Mouse (Mus musculus): ENCODE results near the gene Pik3ap1. TPM values are rescaled to one million over a fixed set of nuclear protein-coding genes. Genes with fewer than 3 reads are reported as not detected.

The Pik3ap1 gene
- polyA plus RNA-seq, 1 experiment from 2014 or later: 21.8 TPM

GRCm38 (mm10) chr19:41332228-41332627 lies 52.7 kb downstream of the Pik3ap1 start:
- Histone ChIP-seq H3K4me2 (ENCODE audit: low read depth, low read length) (0 out of 2 replicates have a peak overlapping the region, but pooled peaks have one; percentile 10), H3K27ac (ENCODE audit: low read depth) (peak overlapping the region; percentile 63), H3K36me3 (replicated peaks; ENCODE audit: insufficient read depth, low read length) (peaks cover 25% of the 10 kb centered on the region), H3K4me3 (ENCODE audit: low read depth, low read length) (no peak overlapping the region), H3K9me3 (ENCODE audit: low read length) (no peaks in the 10 kb centered on the region), H3K9ac (replicated peaks) (no peak overlapping the region), H3K4me1 (ENCODE audit: insufficient read depth) (peaks cover 21% of the 10 kb centered on the region), H3K27me3 (ENCODE audit: insufficient read depth, low read length) (no peaks in the 10 kb centered on the region)
- peak; percentile 54 for DNase-seq
- TF ChIP-seq CTCF (IDR thresholded peaks at IDR 0.05; ENCODE audit: low read depth): no peak
- TF ChIP-seq EP300 (IDR thresholded peaks at IDR 0.05; ENCODE audit: low read depth): 0 out of 2 replicates have a peak, but pooled peaks have one; percentile 5
- peak; percentile 36; the same call in 1 of the 2 replicates for ATAC-seq
- 34% methylated on average over 12 of the region's 12 CpGs for WGBS (ENCODE audit: insufficient replicate concordance)

GRCm38 (mm10) chr19:41330401-41330800 lies 54.5 kb downstream of the Pik3ap1 start:
- ATAC-seq (no peak), DNase-seq (no peak)
- Histone ChIP-seq H3K27ac (ENCODE audit: low read depth) (no peak overlapping the region), H3K4me2 (ENCODE audit: low read depth, low read length) (no peak overlapping the region), H3K9me3 (ENCODE audit: low read length) (no peaks in the 10 kb centered on the region), H3K9ac (replicated peaks) (no peak overlapping the region), H3K27me3 (ENCODE audit: insufficient read depth, low read length) (no peaks in the 10 kb centered on the region), H3K4me1 (ENCODE audit: insufficient read depth) (peaks cover 26% of the 10 kb centered on the region), H3K4me3 (ENCODE audit: low read depth, low read length) (no peak overlapping the region), H3K36me3 (replicated peaks; ENCODE audit: insufficient read depth, low read length) (peaks cover 42% of the 10 kb centered on the region)
- WGBS (ENCODE audit: insufficient replicate concordance): 71% methylated on average over 7 of the region's 7 CpGs
- no peak for TF ChIP-seq CTCF (IDR thresholded peaks at IDR 0.05; ENCODE audit: low read depth)

- DNase-seq (no peak), ATAC-seq (no peak)
- Histone ChIP-seq H3K4me3 (ENCODE audit: low read depth, low read length) (no peak overlapping the region), H3K27me3 (ENCODE audit: insufficient read depth, low read length) (no peaks in the 10 kb centered on the region), H3K36me3 (replicated peaks; ENCODE audit: insufficient read depth, low read length) (peaks cover 44% of the 10 kb centered on the region), H3K27ac (ENCODE audit: low read depth) (no peak overlapping the region), H3K9ac (replicated peaks) (no peak overlapping the region), H3K4me2 (ENCODE audit: low read depth, low read length) (no peak overlapping the region), H3K4me1 (ENCODE audit: insufficient read depth) (peaks cover 26% of the 10 kb centered on the region), H3K9me3 (ENCODE audit: low read length) (no peaks in the 10 kb centered on the region)
- WGBS (ENCODE audit: insufficient replicate concordance): 85% methylated on average over 7 of the region's 7 CpGs
- no peak for TF ChIP-seq CTCF (IDR thresholded peaks at IDR 0.05; ENCODE audit: low read depth)
- no peak for TF ChIP-seq EP300 (IDR thresholded peaks at IDR 0.05; ENCODE audit: low read depth)
Measured at GRCm38 (mm10) chr19:41329961-41330360, 54.9 kb downstream of the Pik3ap1 start.

DNA sequence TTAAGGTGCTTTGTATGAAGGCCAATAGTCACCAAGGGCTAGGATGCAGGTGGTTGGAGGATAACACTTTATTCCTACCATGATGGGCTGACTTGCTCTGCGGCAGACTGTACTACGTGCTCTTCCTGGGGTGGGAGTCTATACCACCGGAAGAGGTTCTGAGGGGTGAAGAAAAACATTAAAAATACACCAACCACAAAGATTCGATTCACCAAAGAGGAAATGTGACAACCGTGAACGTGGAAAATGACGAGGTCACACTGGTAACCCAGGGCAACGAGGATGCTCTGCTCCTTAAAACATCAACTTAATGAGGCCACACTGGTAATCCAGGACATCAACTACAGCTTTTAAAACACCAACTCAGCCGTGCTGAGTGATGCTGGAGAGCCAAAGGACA lies 56.2 kb downstream of the Pik3ap1 start:
- Histone ChIP-seq H3K4me3 (ENCODE audit: low read depth, low read length) (no peak overlapping the region), H3K36me3 (replicated peaks; ENCODE audit: insufficient read depth, low read length) (peaks cover 56% of the 10 kb centered on the region), H3K4me1 (ENCODE audit: insufficient read depth) (peaks cover 22% of the 10 kb centered on the region), H3K27ac (ENCODE audit: low read depth) (no peak overlapping the region), H3K27me3 (ENCODE audit: insufficient read depth, low read length) (no peaks in the 10 kb centered on the region), H3K4me2 (ENCODE audit: low read depth, low read length) (no peak overlapping the region), H3K9me3 (ENCODE audit: low read length) (no peaks in the 10 kb centered on the region), H3K9ac (replicated peaks) (no peak overlapping the region)
- ATAC-seq: no peak
- 50% methylated on average over 9 of the region's 9 CpGs for WGBS (ENCODE audit: insufficient replicate concordance)
- TF ChIP-seq CTCF (IDR thresholded peaks at IDR 0.05; ENCODE audit: low read depth): no peak
- DNase-seq: no peak

GRCm38 (mm10) chr19:41323813-41324212 lies 61.1 kb downstream of the Pik3ap1 start:
- no peak for TF ChIP-seq EP300 (IDR thresholded peaks at IDR 0.05; ENCODE audit: low read depth)
- TF ChIP-seq CTCF (IDR thresholded peaks at IDR 0.05; ENCODE audit: low read depth): no peak
- Histone ChIP-seq H3K27me3 (ENCODE audit: insufficient read depth, low read length) (no peaks in the 10 kb centered on the region), H3K4me2 (ENCODE audit: low read depth, low read length) (no peak overlapping the region), H3K9ac (replicated peaks) (no peak overlapping the region), H3K9me3 (ENCODE audit: low read length) (no peaks in the 10 kb centered on the region), H3K27ac (ENCODE audit: low read depth) (no peak overlapping the region), H3K36me3 (replicated peaks; ENCODE audit: insufficient read depth, low read length) (peaks cover 66% of the 10 kb centered on the region), H3K4me1 (ENCODE audit: insufficient read depth) (peaks cover 5% of the 10 kb centered on the region), H3K4me3 (ENCODE audit: low read depth, low read length) (no peak overlapping the region)
- ATAC-seq (no peak), DNase-seq (no peak)

DNA sequence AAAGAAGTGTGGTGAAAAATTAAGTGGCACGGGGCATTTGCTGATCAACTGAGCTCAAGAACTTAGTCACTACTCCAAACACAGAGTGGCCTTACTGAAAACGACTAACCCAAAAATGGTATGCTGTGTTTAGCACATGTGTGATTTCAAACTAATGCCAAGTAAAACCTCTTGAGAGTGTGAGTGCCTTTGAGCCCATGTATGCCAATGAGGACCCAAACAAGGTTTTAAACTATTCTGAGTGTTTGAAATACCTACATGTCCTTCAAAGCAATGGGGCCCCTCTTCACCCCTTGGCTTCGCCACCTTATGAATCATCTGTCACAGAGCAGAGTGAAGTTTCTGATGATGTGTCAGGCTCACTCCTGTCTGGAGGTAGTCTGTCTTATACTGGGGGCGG lies 61.8 kb downstream of the Pik3ap1 start:
- Histone ChIP-seq H3K27ac (ENCODE audit: low read depth) (no peak overlapping the region), H3K4me1 (ENCODE audit: insufficient read depth) (peaks cover 5% of the 10 kb centered on the region), H3K4me3 (ENCODE audit: low read depth, low read length) (no peak overlapping the region), H3K27me3 (ENCODE audit: insufficient read depth, low read length) (no peaks in the 10 kb centered on the region), H3K9ac (replicated peaks) (no peak overlapping the region), H3K36me3 (replicated peaks; ENCODE audit: insufficient read depth, low read length) (peaks cover 64% of the 10 kb centered on the region), H3K9me3 (ENCODE audit: low read length) (no peaks in the 10 kb centered on the region), H3K4me2 (ENCODE audit: low read depth, low read length) (no peak overlapping the region)
- DNase-seq: no peak
- no peak for TF ChIP-seq EP300 (IDR thresholded peaks at IDR 0.05; ENCODE audit: low read depth)
- no peak for TF ChIP-seq CTCF (IDR thresholded peaks at IDR 0.05; ENCODE audit: low read depth)
- no peak for ATAC-seq
- WGBS (ENCODE audit: insufficient replicate concordance): 79% methylated on average over 4 of the region's 4 CpGs

DNA sequence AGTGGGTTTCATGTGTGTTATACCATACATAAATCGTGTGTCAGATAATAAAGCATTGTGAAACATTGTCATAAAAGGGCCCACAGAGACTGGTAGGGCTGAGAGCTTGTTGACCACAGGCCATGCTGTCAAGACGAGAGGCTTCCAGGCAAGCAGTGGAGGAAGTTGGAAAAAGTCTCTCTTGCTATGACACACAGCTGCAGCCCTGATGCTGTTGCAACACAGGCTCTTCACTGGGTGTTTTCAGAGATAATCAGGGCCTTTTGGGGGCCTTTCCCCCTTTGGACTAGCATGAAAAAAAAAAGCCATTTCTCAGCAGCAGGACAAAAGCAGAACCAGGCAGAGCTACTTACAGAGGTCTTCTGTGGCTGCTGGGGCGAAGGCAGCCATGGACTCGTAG lies 63.8 kb downstream of the Pik3ap1 start:
- Histone ChIP-seq H3K27ac (ENCODE audit: low read depth) (no peak overlapping the region), H3K4me3 (ENCODE audit: low read depth, low read length) (no peak overlapping the region), H3K4me1 (ENCODE audit: insufficient read depth) (peaks cover 2% of the 10 kb centered on the region), H3K9ac (replicated peaks) (no peak overlapping the region), H3K27me3 (ENCODE audit: insufficient read depth, low read length) (no peaks in the 10 kb centered on the region), H3K36me3 (replicated peaks; ENCODE audit: insufficient read depth, low read length) (peaks cover 57% of the 10 kb centered on the region), H3K9me3 (ENCODE audit: low read length) (no peaks in the 10 kb centered on the region), H3K4me2 (ENCODE audit: low read depth, low read length) (no peak overlapping the region)
- ATAC-seq: peak; percentile 52
- DNase-seq: peak; percentile 31
- WGBS (ENCODE audit: insufficient replicate concordance): 40% methylated on average over 4 of the region's 4 CpGs
- 0 out of 2 replicates have a peak, but pooled peaks have one; percentile 7 for TF ChIP-seq EP300 (IDR thresholded peaks at IDR 0.05; ENCODE audit: low read depth)
- no peak for TF ChIP-seq CTCF (IDR thresholded peaks at IDR 0.05; ENCODE audit: low read depth)
